Mouse (Mus musculus): ENCODE measurements around the gene Wipi1.
"Not testable (repeated sequence)": the region's sequence is repeated elsewhere in the genome, so short reads cannot be mapped to it uniquely, and the experiment has no call there.

Wipi1 gene

DNA sequence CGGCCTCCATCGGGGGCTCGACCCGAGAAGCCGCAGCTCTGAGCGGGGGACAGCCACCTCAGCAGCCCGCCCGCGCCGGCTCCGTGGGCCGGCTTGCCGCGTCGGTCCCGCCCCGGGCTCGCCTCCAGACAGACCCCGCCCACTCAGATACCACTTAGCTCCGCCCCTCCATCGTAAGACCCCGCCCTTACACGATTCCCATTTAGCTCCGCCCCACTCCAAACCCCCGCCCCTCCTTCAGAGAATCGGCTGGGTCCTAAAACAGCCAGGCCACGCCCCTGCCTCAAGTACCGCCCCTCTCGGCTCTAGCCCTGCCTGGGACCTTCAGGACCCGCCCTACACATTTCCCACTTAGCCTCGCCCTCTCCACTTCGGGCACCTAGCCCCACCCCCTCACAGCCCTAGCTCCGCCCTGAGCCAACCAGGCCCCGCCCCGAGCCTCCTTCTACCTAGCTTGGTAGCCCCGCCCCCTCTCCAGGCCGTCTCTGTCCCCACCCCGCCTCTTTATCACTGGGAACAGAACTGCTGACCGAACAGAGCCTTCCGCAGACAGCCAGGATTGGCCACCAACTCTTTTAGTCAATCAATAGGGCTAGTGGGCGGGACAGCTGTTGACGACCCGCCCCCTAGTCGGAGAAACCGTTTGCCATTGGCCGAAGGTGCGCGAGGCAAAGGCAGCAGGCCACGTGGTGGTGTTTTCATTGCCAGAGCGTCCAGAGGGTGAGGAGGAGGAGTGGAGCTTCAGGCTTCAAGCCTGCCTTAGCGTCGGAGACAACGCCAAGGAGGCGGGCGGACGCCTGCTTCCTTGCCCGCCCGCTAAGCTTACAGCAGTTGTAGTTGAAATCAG is at the start of gene Wipi1:
Gene Wipi1, minus strand, starts transcription at position 665 of the 847 bp plus-strand sequence.
- peak; percentile 100 for DNase-seq (ENCODE audit: low read depth, low spot score)

DNA sequence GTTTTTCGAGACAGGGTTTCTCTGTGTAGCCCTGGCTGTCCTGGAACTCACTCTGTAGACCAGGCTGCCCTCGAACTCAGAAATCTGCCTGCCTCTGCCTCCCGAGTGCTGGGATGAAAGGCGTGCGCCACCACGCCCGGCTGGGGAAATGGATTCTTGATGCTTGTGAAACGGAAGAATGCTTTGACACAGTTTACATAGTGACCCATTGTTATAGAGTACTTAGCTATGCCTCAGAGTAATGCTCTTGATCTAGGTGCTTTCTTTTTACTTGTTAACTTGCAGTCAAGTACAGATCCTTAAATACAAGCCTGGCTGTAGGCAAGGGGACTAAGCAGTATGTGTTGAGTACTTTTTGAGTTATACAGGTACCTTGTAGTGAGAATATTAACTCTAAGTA is 48.8 kb upstream of the Wipi1 start:
- DNase-seq (ENCODE audit: low read depth, low spot score), result not testable (repeated sequence)

DNA sequence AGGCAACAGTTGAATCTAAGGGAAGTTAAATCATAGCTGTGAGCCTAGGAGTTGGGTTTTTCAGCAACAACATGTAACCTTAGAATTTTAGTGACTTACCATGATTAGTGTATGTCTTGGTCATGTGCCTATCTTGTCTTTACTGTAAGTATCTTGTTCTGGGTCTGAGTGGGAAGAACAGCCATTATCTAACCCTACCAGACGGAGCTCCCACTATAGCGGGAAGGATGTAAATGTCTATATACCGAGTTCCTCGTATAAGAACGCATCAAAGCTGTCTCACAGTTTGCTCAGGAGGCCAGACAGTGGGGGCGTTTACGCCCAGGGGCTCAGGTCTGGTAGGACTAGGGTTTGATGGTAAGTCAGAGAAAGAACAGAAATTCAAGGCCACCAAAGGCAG is 44.5 kb upstream of the Wipi1 start:
- no peak for DNase-seq (ENCODE audit: low read depth, low spot score)

DNA sequence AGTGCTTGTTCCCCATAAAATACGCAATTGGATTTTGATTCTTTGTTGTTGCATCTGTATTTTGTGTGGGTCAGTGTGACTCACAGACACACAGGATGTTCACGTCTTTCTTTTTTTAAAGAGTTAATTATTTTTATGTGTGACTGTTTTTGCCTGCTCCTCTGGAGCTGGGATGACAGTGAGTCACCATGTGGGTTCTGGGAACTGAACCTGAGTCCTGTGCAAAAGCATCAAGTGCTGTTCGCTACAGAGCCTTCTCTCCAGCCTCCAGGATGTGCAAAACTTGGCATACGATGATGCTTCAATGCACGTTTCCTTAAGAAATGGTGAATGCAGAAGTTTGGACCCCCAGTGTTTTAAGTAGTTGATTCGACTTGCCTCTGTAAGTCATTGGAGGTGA is 42.8 kb upstream of the Wipi1 start:
- no peak for DNase-seq (ENCODE audit: low read depth, low spot score)

DNA sequence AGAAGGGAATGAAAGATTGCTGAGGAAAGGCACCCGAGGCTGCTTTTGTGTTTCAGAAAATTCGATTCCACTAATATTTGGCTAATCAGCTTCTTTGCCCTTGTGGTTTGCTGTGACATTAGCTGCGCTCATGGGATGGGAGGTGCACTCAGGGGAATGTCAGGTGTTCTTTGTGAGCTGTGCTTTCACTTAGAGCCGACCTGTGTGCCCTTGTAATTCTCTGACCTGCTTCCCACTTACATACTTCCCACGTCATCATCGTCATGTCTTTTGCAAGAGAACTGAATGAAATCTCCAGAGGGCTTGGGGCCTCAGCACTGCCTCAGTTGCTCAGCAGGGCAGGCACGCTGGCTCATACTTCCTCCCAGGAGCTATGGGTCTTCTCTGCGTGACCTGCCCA is 41.4 kb upstream of the Wipi1 start:
- no peak for DNase-seq (ENCODE audit: low read depth, low spot score)

DNA sequence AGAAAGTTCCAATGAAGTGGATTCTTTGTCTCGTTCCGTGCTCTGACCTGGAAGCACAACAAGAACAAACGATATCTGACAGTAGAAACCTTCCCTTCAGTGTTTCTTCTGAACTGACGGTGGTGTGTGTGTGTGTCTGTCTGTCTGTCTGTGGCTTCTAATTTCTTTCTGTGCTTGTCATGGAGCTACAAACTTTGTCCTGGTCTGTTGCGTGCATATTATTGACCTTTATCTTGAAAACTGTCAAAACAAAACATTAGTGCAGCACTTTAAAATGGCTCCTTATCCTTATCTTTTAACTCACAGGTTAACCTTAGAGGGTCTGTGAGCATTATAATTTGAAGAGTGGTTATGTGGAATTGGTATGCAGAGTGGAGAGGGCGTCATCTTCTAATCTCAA is 40.7 kb upstream of the Wipi1 start:
- DNase-seq (ENCODE audit: low read depth, low spot score), result no peak

DNA sequence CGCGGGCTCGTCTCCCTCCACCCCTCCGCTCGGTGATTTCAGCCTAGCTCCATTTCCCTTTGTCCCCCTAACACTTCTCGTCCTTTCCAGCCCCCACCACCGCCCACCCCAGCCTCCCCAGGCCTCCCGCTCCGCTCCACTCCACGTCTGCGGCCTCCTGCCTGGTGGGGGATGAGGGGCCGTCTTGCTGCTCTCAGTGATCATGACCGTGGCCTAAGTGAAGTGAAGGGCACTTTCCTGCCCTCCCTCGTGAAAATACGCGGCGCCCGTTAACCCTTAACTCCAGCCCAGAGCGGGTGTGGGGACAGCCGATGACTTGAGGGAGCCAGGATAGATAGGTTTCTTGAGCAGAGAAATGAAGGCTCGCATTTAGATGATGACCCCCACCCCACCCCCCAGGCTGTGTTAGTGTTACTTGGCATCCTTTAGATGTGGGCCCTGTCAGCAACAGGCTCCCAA is 39.8 kb upstream of the Wipi1 start:
- DNase-seq (ENCODE audit: low read depth, low spot score), result no peak

DNA sequence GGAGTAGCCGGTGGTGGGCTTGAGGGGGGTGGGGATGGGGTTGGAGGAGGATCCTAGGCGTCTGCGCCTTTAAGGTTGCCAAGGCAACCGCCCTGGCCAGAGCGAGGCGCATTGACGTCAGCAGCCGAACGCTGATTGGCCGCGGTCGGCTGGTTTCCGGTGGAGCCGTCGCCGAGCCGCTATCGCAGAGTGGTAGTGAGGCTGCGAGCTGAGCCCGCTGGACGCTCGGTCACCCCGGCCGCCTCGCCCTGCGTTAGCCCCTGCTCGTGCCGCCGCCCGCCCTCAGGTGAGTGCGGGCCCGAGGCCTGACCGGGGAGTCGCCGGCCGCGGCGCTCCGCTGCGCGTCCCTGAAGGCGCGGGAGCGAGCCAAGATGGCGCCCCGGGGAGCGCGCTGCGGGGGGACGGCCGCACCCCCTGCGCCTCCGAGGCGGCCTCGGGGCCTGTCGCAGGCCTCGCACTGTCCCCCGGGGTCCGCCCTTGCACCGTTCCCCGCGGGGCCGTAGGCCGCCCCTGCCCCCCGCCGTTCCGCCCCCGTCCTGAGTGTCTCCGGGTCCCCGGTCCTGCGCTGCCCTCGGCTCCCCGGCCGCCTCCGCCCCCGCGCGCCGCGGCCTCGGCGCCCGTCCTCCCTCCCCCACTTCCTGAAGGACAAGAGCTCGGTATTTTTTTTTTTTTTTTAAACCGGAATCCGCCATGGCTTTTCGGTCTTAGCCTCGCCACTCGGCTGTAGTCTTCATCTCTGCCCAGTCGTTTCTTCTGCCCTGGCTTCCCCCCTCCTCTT is 39.2 kb upstream of the Wipi1 start:
- peak; percentile 90 for DNase-seq (ENCODE audit: low read depth, low spot score)

DNA sequence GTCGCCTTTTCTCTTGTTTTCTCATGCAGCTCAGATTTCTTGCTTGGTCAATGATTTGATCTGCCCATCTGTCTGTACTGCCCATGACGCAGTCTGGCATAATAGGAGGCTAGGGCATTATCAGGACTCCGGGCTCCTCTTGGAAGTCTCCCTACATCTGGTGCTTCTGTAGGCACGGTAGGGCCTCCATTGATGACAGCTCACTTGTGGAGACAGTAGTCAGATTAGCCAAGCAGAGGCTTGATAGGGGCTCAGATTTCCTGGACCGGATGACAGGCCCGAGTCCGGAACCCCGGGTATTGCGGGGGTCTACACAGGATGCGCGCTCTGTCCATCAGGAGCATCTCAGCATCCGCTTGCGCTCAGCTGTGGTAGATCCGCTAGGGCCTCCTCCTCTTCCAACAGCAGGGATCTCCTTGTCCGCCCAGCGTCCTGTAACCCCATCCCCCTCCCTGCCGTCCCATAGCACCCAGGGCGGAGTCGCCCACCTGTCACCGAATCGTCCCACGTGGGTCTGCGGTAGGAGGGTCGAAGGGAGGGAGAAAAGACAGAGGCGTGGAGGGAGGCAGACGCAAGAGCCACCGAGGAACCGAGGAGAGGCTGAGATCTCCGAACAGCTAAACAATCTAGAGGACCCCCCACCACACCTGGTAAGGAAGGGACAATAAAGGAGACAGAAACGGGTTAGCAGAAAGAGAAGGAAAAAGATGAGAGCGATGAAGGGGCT is 38.4 kb upstream of the Wipi1 start:
- DNase-seq (ENCODE audit: low read depth, low spot score), result peak; percentile 68

DNA sequence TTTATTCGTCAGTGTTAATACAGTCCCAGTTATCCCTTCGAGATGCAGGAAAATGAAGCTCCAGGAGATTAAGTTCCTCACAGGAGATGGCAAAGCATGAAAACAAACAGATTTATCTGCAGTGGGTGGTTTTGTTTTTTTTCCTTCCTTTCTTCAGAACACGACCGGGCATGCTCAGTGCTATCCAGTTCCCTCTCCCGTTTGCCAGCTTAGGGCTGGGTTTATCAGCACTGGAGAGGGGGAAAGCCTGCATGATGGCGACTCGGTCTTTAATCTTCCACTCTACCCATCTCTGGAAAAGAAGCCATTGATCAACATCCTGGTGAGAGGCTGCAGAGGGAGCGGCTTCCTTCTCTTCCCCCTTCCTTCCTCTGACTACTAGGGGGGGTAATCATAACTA is 37.4 kb upstream of the Wipi1 start, which contains the start of gene Prkar1a:
Gene Prkar1a, plus strand, starts transcription at position 200 of the 400 bp plus-strand sequence.
- DNase-seq (ENCODE audit: low read depth, low spot score), result no peak

DNA sequence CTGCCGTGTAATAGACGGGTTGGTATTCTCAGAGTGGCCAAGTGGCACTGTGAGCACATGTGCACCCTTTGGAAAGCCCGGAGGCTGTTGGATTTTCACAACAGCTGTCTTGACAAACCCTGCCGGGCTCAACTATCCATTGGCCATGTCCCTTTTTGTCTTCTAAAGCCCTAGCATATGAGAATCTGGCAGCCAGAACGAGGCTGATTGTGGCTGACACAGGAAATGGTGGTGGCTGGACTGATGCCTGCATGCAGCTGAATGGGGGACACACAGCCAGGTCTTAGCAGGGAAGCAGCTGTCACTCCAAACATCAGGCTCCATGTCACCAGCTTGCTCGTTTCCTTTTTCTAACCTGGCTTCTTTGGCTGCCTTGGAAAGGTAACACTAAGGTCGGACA is 36.7 kb upstream of the Wipi1 start:
- DNase-seq (ENCODE audit: low read depth, low spot score), result no peak

DNA sequence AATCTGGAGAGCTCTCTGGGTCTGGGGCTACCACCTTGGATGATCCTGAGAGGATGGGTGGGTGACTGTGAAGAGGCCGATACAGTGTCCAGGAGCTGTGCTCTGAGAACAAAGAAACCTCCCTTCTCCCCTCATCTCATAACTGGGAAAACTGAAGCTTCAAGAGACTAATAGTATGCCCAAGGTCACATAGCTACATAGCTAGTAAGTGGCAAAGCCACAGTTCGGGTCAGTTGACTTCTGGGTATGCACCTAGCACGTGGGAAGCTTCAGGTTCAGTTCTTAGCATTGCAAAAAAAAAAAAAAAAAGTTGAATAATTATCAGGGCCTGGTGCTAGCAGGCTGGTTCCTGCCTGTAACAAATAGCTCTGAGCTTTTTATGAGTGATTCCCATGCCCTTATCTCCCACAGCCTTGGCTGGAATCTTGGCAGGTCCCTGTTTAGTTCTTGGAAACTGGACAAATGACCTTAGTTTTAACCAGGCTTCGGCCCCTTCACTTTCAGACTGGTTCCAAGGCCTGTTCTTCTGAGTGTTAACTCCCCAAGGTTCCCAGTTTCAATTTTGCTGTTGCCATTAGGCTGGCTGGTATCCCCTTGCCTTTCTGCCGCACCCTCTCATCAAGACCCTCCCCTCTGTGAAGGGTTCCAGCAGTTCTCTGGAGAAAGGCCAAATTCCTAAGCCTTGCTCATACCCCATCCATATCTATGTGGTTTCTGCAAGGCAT is 29.9 kb upstream of the Wipi1 start:
- DNase-seq (ENCODE audit: low read depth, low spot score), result no peak

DNA sequence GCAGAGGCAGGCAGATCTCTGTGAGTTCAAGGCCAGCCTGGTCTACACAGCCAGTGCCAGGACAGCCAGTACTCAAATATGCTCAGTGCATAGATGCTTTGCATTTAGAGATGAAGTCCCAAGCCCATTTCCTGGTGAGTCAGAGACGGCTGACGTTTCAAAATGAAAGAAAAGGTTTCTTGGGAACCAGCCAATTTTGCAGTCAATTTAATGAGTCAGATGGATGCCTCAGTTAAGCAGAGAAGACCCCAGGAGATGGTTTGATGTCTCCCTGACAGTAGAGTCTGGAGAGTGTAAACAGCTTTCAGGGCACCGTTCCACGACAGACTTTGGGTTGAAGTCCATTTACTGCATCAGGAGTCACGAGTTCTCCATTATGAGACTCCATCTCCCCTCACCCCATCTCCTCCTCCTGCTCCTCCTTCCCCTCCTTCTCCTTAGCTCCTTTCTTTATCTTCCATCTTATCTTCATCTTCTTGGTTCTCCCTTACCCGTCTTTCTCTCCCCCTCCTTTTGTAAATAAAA is 24.2 kb upstream of the Wipi1 start:
- no peak for DNase-seq (ENCODE audit: low read depth, low spot score)

DNA sequence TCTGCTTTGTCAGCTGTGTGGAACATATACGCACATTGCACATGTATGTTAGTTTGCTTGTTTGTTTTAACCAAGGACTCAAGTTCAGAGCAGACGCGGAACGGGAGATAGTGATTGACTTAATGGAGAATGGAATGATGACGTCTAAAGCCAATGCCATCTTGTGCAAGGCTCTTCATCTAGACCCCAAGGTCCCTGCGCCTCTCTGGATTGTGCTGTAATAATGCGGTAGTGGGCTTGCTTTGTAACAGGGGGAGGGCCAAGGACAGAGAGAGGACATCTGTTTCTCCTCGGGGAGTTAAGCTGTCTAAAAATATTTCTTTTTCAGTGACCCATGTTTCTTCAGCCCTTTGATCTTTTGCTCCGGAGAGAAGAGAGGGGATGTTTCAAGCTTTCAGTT is 23.2 kb upstream of the Wipi1 start:
- no peak for DNase-seq (ENCODE audit: low read depth, low spot score)

DNA sequence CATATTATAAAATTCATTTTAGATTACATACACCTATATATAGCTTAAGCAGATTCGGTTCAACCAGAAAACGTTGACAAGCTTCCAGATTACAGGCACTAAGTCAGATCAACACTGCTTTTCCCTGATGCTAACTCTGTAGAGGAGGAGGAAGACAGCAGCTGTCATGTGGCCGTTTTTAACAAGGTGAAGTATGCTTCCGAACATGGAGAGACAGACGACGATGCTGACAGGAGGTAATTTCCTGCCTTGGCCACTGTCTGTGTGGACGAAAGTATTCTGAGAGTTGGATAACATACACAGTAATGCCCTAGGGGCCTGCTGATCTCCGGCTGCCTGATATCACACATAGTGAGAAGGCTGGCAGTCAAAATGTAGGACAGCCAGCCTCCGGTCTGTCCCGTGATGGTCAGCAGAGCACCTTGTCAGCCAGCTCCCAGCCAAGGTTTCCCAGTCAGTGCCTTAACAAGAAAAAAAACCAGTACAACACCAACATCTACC is 17.3 kb upstream of the Wipi1 start:
- no peak for DNase-seq (ENCODE audit: low read depth, low spot score)

DNA sequence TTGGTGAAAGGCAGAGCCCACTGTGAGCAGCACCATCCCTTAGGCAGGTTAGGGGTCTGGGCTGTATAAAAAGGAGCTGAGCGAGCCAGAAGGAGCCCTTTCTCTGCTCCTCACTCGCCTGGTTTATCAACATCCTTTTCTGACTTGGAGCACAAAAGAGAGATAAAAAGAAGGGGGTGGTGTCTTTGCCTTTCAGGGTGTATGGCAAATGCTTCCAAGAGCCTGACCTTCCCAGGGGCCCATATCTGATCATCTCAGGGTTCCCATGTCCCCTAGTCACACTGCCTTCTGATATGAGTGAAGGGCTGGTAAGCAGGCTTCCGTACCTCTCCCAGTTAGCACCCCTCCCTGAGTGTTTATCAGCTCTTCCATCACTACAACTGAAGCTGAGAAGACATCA is 16.3 kb upstream of the Wipi1 start:
- DNase-seq (ENCODE audit: low read depth, low spot score), result no peak

DNA sequence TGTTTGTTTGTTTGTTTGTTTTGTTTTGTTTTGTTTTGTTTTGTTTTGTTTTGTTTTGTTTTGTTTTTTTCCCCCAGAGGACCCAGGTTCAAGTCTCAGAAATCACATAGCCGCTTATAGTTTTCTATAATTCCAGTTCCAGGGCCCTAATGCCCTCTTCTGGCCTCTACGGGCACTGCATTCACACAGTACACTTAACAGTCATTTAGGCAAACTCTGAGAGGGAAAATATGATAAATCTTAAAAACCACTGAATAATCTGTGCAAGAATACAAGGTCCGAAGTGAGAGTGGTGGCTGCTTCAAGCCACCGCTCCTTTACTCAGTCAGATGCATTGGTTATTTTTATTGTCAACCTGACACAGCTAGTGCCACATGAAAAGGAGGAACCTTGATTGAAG is 15.9 kb upstream of the Wipi1 start:
- no peak for DNase-seq (ENCODE audit: low read depth, low spot score)

DNA sequence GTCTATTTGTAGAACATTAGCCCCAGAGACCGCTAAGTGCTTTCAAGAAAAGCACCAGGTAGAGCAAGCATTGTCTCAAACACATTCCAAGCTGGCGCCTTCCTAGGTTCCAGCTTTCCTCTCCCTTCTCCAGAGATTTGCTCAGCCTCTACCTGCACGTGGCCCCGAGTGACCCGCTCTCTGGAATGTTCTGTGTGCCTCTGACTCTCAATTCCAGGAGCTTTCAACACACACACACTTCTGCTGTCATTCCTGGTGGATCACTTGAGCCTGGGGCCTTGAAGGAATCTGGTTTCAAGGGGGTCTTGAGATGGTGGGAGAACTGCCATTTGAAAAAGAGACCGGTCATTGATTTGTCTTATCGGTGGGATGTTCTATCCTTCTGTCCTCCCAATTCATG is 11.5 kb upstream of the Wipi1 start:
- DNase-seq (ENCODE audit: low read depth, low spot score), result no peak

DNA sequence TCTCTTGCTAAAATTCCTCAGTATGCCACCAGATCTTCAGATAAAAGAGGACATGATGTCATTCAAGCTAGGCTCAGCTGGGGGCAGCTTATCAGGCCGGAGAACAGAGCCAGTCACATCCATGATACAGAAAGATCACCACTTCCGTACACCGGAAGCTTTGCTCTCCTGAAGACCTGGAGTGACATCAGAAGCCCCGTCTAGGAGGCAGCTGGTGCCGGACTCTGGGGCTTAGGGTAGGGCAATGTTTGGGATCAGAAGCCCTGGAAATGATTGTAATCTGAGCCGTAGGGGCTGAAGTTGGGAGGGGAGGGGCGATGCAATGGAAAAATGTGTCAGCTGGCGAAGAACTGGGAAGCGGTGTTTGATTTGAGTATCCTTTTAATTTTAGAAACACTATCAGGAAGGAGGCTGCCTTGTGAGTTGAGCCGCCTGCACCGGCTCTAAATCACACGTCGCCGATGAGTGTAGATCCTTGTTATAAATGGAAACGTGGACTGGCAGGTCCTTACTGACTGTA is 10.8 kb upstream of the Wipi1 start:
- no peak for DNase-seq (ENCODE audit: low read depth, low spot score)

DNA sequence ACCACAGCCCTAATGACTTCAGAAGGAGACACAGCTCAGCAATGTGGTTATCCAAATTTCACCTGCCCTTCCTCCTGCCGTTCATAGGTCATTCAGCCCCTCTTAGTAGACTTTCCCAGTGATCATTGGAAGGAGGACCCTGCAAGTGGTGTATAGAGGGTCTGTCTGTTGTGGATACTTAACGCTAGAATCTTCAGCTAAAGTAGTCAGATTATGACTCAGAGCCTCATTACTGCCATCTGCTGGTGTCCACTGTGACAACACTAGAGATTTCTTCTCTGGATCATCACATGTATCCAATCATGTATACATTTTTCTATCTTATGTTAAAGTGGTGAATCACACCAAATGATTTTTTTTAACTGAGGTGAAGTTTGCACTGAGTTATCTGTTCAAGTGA is 9.4 kb upstream of the Wipi1 start:
- no peak for DNase-seq (ENCODE audit: low read depth, low spot score)

DNA sequence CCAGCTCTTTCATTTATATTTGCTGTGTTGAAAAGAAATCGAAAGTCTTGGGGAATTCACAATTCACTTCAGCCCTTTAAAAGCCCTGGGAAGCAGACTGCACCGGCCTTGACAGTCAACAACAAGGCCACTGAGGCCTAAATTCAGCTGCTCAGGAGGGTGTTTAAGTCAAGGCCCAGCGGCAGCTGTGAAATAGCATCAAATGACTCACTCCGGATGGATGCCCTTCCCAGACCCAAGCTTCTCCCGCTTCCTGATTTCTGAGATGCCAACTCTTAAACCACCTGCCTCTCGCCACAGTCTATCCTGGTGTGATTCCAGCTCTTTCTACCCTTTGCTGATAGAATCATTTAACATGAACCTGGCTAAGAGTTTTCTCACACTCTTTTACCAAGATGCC is 8.6 kb upstream of the Wipi1 start:
- no peak for DNase-seq (ENCODE audit: low read depth, low spot score)
